Mouse (Mus musculus): ENCODE measurements around the gene Pdzrn3. TPM values are rescaled to one million over a fixed set of nuclear protein-coding genes. Genes with fewer than 3 reads are reported as not detected.

The Pdzrn3 gene
- polyA plus RNA-seq (2017; shearing (Covaris generic)), result not detected

DNA sequence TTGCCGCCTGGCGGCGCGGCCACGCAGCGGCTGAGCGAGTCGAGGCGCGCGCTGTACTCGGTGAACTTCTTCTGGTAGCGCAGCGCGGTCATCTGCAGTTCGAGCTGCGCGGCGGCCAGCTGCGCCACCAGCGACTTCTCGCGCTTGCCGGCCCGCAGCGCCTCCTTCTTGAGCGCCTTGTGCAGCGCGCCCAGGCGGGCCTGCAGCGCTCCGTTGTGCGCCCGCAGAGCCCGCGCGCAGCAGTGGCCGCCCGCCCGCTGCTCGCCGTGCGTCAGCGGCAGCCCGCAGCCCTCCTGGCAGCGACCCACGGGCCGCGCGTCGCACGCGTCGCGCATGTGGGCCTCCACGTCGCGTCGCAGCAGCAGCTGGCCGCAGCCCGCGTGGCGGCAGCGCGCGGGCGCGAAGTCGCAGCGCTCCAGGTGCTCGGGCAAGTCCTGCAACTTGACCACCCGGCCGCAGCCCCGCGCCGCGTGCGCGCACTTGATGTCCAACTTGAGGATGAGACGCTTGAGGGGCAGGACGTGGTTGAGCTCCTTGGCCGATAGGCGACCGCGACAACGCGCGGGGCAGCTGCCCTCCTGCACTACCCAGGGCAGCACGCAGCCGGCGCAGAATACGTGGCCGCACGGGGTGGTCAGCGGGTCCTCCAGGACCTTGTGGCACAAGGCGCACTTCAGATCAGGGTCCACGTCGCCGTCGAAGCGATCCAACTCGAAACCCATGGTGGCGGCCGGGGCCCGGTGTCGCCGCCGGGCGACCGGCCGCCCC lies at the start of gene Pdzrn3:
Gene Pdzrn3, minus strand, starts transcription at position 731 of the 768 bp plus-strand sequence.

